Mouse (Mus musculus) megakaryocyte progenitor cell, adult 5-6 weeks (primary cell): Measurements from ENCODE around the gene Def6. TPM values are rescaled to one million over a fixed set of nuclear protein-coding genes. Genes with fewer than 3 reads are reported as not detected.

Experiments
- ATAC-seq: replicated peaks from 2 replicates; pipeline ENCODE4 v1.8.0; 2016; ENCODE audit warnings: mild to moderate bottlenecking, moderate TSS enrichment, inconsistent platforms; ENCODE audit not compliant: poor library complexity
- total RNA-seq, 2 experiments: library from RNA; stranded (forward) in 1 of 2; stranded (reverse) in 1 of 2; fragments of 157-497, 149-512 nt in 1 of 2; fragments of 200-1000 nt in 1 of 2; gene quantifications; 2 replicates each; pipeline versions ENCODE4 v1.2.3 to v1.2.4; 2015 to 2017

Gene Def6
- total RNA-seq (2015) (38.0 and 50.6 TPM in 2 replicates), total RNA-seq (2017) (142 and 149 TPM in 2 replicates)

GRCm38 (mm10) chr17:28207591-28208313, at the start of gene Def6:
Def6 (plus strand) TSS chr17:28207778.
- peak; percentile 76 for ATAC-seq

GRCm38 (mm10) chr17:28160361-28160760, 47.2 kb upstream of the Def6 start:
- ATAC-seq, result no peak

- no peak for ATAC-seq
These were observed 46.2 kb upstream of the Def6 start for GRCm38 (mm10) chr17:28161310-28161881.

- peak; percentile 97 for ATAC-seq
These were observed 43.9 kb upstream of the Def6 start for GRCm38 (mm10) chr17:28163666-28164065.

- ATAC-seq, result no peak
These were observed 36.9 kb upstream of the Def6 start for GRCm38 (mm10) chr17:28170460-28171305.

- no peak for ATAC-seq
These were observed 34.9 kb upstream of the Def6 start for GRCm38 (mm10) chr17:28172690-28173089.

GRCm38 (mm10) chr17:28176775-28177539, 30.6 kb upstream of the Def6 start, which contains the start of gene Zfp523:
Zfp523 (plus strand) TSS chr17:28177129.
- ATAC-seq, result peak; percentile 79

GRCm38 (mm10) chr17:28177540-28178046, 30.0 kb upstream of the Def6 start:
- peak; percentile 20; the same call in 1 of the 2 replicates for ATAC-seq

GRCm38 (mm10) chr17:28180331-28180730, 27.2 kb upstream of the Def6 start:
- ATAC-seq, result no peak

- peak; percentile 64 for ATAC-seq
These were observed 26.6 kb upstream of the Def6 start for GRCm38 (mm10) chr17:28180783-28181544.

- ATAC-seq, result 0 out of 2 replicates have a peak, but pooled peaks have one; percentile 16
These were observed 22.5 kb upstream of the Def6 start for GRCm38 (mm10) chr17:28184971-28185638.

GRCm38 (mm10) chr17:28188313-28188712, 19.3 kb upstream of the Def6 start:
- no peak for ATAC-seq

- no peak for ATAC-seq
These were observed 14.8 kb upstream of the Def6 start for GRCm38 (mm10) chr17:28192754-28193153.

GRCm38 (mm10) chr17:28193559-28193958, 14.0 kb upstream of the Def6 start:
- no peak for ATAC-seq

- ATAC-seq, result no peak
These were observed 12.5 kb upstream of the Def6 start for GRCm38 (mm10) chr17:28195033-28195432.

GRCm38 (mm10) chr17:28197646-28198045, 9.9 kb upstream of the Def6 start:
- no peak for ATAC-seq

- no peak for ATAC-seq
These were observed 5.6 kb upstream of the Def6 start for GRCm38 (mm10) chr17:28201982-28202381.

GRCm38 (mm10) chr17:28204052-28204720, 3.4 kb upstream of the Def6 start:
- peak; percentile 47 for ATAC-seq

GRCm38 (mm10) chr17:28205443-28205842, 2.1 kb upstream of the Def6 start:
- ATAC-seq, result no peak
